Mouse (Mus musculus): Measurements from ENCODE around the gene Gm10100. TPM values are rescaled to one million over a fixed set of nuclear protein-coding genes. Genes with fewer than 3 reads are reported as not detected.
"Not testable (repeated sequence)": the region's sequence is repeated elsewhere in the genome, so short reads cannot be mapped to it uniquely, and the experiment has no call there.

Gene Gm10100
- polyA plus RNA-seq, 1 experiment from 2014 or later, result not detected

GRCm38 (mm10) chr10:77735928-77736327 is 9.6 kb downstream of the Gm10100 start:
- H3K27me3 ChIP-seq (ENCODE audit: control insufficient read depth, insufficient read depth, low read length), result no peaks in the 10 kb centered on the region
- H3K4me2 ChIP-seq, result no peak overlapping the region
- WGBS (ENCODE audit: insufficient replicate concordance), result 94% methylated on average over 1 of the region's 1 CpGs
- no peak for ATAC-seq (replicated peaks; ENCODE audit: insufficient number of reproducible peaks, low FRiP score, low TSS enrichment)
- H3K9ac ChIP-seq (ENCODE audit: low read depth, low read length), result no peak overlapping the region
- H3K4me3 ChIP-seq (ENCODE audit: low read depth, low read length), result no peak overlapping the region
- no peaks in the 10 kb centered on the region for H3K4me1 ChIP-seq (ENCODE audit: control insufficient read depth, insufficient read depth, low read length)
- H3K36me3 ChIP-seq (ENCODE audit: control insufficient read depth, insufficient read depth, low read length), result no peaks in the 10 kb centered on the region
- H3K27ac ChIP-seq (ENCODE audit: low read depth, low read length), result no peak overlapping the region
- peaks cover 3% of the 10 kb centered on the region; the same call in 1 of the 2 replicates for H3K9me3 ChIP-seq (replicated peaks; ENCODE audit: control insufficient read depth, low read length)

- no peak overlapping the region for H3K4me2 ChIP-seq
- no peak overlapping the region for H3K27ac ChIP-seq (ENCODE audit: low read depth, low read length)
- H3K4me1 ChIP-seq (ENCODE audit: control insufficient read depth, insufficient read depth, low read length), result no peaks in the 10 kb centered on the region
- no peak overlapping the region for H3K4me3 ChIP-seq (ENCODE audit: low read depth, low read length)
- H3K9ac ChIP-seq (ENCODE audit: low read depth, low read length), result no peak overlapping the region
- 78% methylated on average over 4 of the region's 4 CpGs for WGBS (ENCODE audit: insufficient replicate concordance)
- ATAC-seq (replicated peaks; ENCODE audit: insufficient number of reproducible peaks, low FRiP score, low TSS enrichment), result no peak
- no peaks in the 10 kb centered on the region for H3K36me3 ChIP-seq (ENCODE audit: control insufficient read depth, insufficient read depth, low read length)
- H3K27me3 ChIP-seq (ENCODE audit: control insufficient read depth, insufficient read depth, low read length), result no peaks in the 10 kb centered on the region
- peaks cover 3% of the 10 kb centered on the region; the same call in 1 of the 2 replicates for H3K9me3 ChIP-seq (replicated peaks; ENCODE audit: control insufficient read depth, low read length)
These were observed 12.6 kb downstream of the Gm10100 start for GRCm38 (mm10) chr10:77738929-77739328.

DNA sequence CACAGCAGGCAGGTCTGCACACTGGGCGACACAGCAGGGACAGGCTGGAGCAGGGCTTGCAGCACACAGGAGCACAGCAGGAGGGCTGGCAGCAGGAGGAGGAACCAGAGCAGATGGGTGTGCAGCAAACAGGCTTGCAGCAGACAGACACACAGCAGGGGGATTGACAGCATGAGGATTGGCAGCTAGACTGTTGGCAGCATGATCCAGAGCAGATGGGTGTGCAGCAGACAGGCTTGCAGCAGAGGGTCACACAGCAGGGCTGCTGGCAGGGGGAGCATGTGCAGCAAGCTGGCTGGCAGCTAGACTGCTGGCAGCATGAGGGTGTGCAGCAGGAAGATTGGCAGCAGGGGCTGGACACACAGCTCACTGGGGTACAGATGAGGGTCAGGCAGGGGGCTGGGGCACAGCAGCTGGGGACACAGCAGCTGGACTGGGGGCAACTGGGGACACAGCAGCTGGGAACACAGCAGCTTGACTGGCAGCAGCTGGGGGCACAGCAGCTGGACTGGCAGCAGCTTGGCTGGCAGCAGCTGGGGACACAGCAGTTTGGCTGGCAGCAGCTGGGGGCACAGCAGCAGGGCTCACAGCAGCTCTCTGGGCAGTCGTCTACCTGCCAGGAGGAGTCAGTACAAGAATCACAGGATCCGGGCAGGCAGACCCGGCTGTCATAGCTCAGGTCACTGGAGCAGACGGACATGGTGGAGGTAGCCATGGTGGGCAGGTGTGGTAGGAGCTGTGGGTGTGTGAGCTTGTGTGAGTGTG is 15.8 kb downstream of the Gm10100 start, which contains the start of gene Gm18596:
Gm18596 (minus strand) TSS at position 715 of the 765 bp plus-strand sequence.
- not testable (repeated sequence) for H3K36me3 ChIP-seq (ENCODE audit: control insufficient read depth, insufficient read depth, low read length); ATAC-seq (replicated peaks; ENCODE audit: insufficient number of reproducible peaks, low FRiP score, low TSS enrichment); H3K4me3 ChIP-seq (ENCODE audit: low read depth, low read length); H3K9ac ChIP-seq (ENCODE audit: low read depth, low read length); H3K27ac ChIP-seq (ENCODE audit: low read depth, low read length); H3K9me3 ChIP-seq (replicated peaks; ENCODE audit: control insufficient read depth, low read length); H3K27me3 ChIP-seq (ENCODE audit: control insufficient read depth, insufficient read depth, low read length); H3K4me1 ChIP-seq (ENCODE audit: control insufficient read depth, insufficient read depth, low read length); H3K4me2 ChIP-seq
- WGBS (ENCODE audit: insufficient replicate concordance), result 50% methylated on average over 4 of the region's 5 CpGs

- H3K27ac ChIP-seq (ENCODE audit: low read depth, low read length); ATAC-seq (replicated peaks; ENCODE audit: insufficient number of reproducible peaks, low FRiP score, low TSS enrichment); H3K9ac ChIP-seq (ENCODE audit: low read depth, low read length); H3K9me3 ChIP-seq (replicated peaks; ENCODE audit: control insufficient read depth, low read length); H3K4me3 ChIP-seq (ENCODE audit: low read depth, low read length); H3K27me3 ChIP-seq (ENCODE audit: control insufficient read depth, insufficient read depth, low read length); H3K36me3 ChIP-seq (ENCODE audit: control insufficient read depth, insufficient read depth, low read length); H3K4me2 ChIP-seq; H3K4me1 ChIP-seq (ENCODE audit: control insufficient read depth, insufficient read depth, low read length): not testable (repeated sequence)
- 65% methylated on average over 1 of the region's 1 CpGs for WGBS (ENCODE audit: insufficient replicate concordance)
These were observed 24.4 kb downstream of the Gm10100 start for GRCm38 (mm10) chr10:77750686-77751085.

- not testable (repeated sequence) for H3K4me1 ChIP-seq (ENCODE audit: control insufficient read depth, insufficient read depth, low read length); H3K27me3 ChIP-seq (ENCODE audit: control insufficient read depth, insufficient read depth, low read length); ATAC-seq (replicated peaks; ENCODE audit: insufficient number of reproducible peaks, low FRiP score, low TSS enrichment); H3K9me3 ChIP-seq (replicated peaks; ENCODE audit: control insufficient read depth, low read length); H3K4me3 ChIP-seq (ENCODE audit: low read depth, low read length); H3K4me2 ChIP-seq; H3K27ac ChIP-seq (ENCODE audit: low read depth, low read length); H3K9ac ChIP-seq (ENCODE audit: low read depth, low read length); H3K36me3 ChIP-seq (ENCODE audit: control insufficient read depth, insufficient read depth, low read length)
- 46% methylated on average over 1 of the region's 1 CpGs for WGBS (ENCODE audit: insufficient replicate concordance)
These were observed 25.0 kb downstream of the Gm10100 start, which contains the start of gene Gm9736 for GRCm38 (mm10) chr10:77751254-77751653. Gm9736 (minus strand) TSS chr10:77751354.

DNA sequence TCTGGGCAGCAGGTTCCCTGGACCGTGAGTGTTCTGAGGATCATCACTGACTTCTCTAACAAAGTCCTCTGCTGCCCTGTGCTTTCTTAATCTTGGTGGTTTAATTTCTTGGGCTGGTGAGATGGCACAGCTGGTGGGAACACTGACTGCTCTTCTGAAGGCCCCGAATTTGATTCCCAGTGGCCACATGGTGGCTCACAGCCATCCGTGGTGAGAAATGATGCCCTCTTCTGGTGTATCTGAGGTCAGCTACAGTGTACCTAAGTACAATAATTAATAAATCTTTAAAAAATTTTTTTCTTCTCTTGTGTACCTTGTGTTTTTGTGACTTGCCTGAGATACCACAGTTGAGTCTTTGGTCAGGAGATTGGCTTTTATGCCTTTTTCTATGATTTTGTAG is 26.0 kb downstream of the Gm10100 start:
- WGBS (ENCODE audit: insufficient replicate concordance), result 47% methylated on average over 3 of the region's 3 CpGs
- not testable (repeated sequence) for H3K27ac ChIP-seq (ENCODE audit: low read depth, low read length); H3K4me2 ChIP-seq; H3K9ac ChIP-seq (ENCODE audit: low read depth, low read length); H3K4me1 ChIP-seq (ENCODE audit: control insufficient read depth, insufficient read depth, low read length); H3K36me3 ChIP-seq (ENCODE audit: control insufficient read depth, insufficient read depth, low read length); H3K9me3 ChIP-seq (replicated peaks; ENCODE audit: control insufficient read depth, low read length); H3K27me3 ChIP-seq (ENCODE audit: control insufficient read depth, insufficient read depth, low read length); ATAC-seq (replicated peaks; ENCODE audit: insufficient number of reproducible peaks, low FRiP score, low TSS enrichment); H3K4me3 ChIP-seq (ENCODE audit: low read depth, low read length)

- H3K9ac ChIP-seq (ENCODE audit: low read depth, low read length), result no peak overlapping the region
- no peak overlapping the region for H3K4me2 ChIP-seq
- no peak overlapping the region for H3K27ac ChIP-seq (ENCODE audit: low read depth, low read length)
- no peaks in the 10 kb centered on the region for H3K9me3 ChIP-seq (replicated peaks; ENCODE audit: control insufficient read depth, low read length)
- H3K4me3 ChIP-seq (ENCODE audit: low read depth, low read length), result no peak overlapping the region
- H3K36me3 ChIP-seq (ENCODE audit: control insufficient read depth, insufficient read depth, low read length), result no peaks in the 10 kb centered on the region
- no peaks in the 10 kb centered on the region for H3K27me3 ChIP-seq (ENCODE audit: control insufficient read depth, insufficient read depth, low read length)
- no peaks in the 10 kb centered on the region for H3K4me1 ChIP-seq (ENCODE audit: control insufficient read depth, insufficient read depth, low read length)
- ATAC-seq (replicated peaks; ENCODE audit: insufficient number of reproducible peaks, low FRiP score, low TSS enrichment), result no peak
These were observed 27.2 kb downstream of the Gm10100 start for GRCm38 (mm10) chr10:77753448-77753847.

GRCm38 (mm10) chr10:77759582-77759981 is 33.3 kb downstream of the Gm10100 start, which contains the start of gene Gm3233:
Gm3233 (minus strand) TSS chr10:77759682.
- H3K4me2 ChIP-seq; H3K4me3 ChIP-seq (ENCODE audit: low read depth, low read length); H3K27ac ChIP-seq (ENCODE audit: low read depth, low read length); ATAC-seq (replicated peaks; ENCODE audit: insufficient number of reproducible peaks, low FRiP score, low TSS enrichment); H3K9me3 ChIP-seq (replicated peaks; ENCODE audit: control insufficient read depth, low read length); H3K9ac ChIP-seq (ENCODE audit: low read depth, low read length); H3K36me3 ChIP-seq (ENCODE audit: control insufficient read depth, insufficient read depth, low read length); H3K4me1 ChIP-seq (ENCODE audit: control insufficient read depth, insufficient read depth, low read length); H3K27me3 ChIP-seq (ENCODE audit: control insufficient read depth, insufficient read depth, low read length): not testable (repeated sequence)
- whole genome bisulfite sequencing (ENCODE audit: insufficient replicate concordance), result no CpG with 5 or more reads among the region's 1 CpGs

GRCm38 (mm10) chr10:77769727-77770126 is 43.4 kb downstream of the Gm10100 start:
- Histone ChIP-seq H3K27ac (ENCODE audit: low read depth, low read length) (no peak overlapping the region), H3K27me3 (ENCODE audit: control insufficient read depth, insufficient read depth, low read length) (no peaks in the 10 kb centered on the region), H3K4me1 (ENCODE audit: control insufficient read depth, insufficient read depth, low read length) (no peaks in the 10 kb centered on the region), H3K9me3 (replicated peaks; ENCODE audit: control insufficient read depth, low read length) (no peaks in the 10 kb centered on the region), H3K4me2 (no peak overlapping the region), H3K4me3 (ENCODE audit: low read depth, low read length) (no peak overlapping the region), H3K36me3 (ENCODE audit: control insufficient read depth, insufficient read depth, low read length) (no peaks in the 10 kb centered on the region), H3K9ac (ENCODE audit: low read depth, low read length) (no peak overlapping the region)
- no peak for ATAC-seq (replicated peaks; ENCODE audit: insufficient number of reproducible peaks, low FRiP score, low TSS enrichment)
- WGBS (ENCODE audit: insufficient replicate concordance), result 68% methylated on average over 1 of the region's 1 CpGs
